Mouse (Mus musculus): ENCODE measurements around the gene Atp6v0b.

- no peak for TF ChIP-seq POLR2A (IDR thresholded peaks at IDR 0.05; ENCODE audit: insufficient read depth, low read depth, low read length)
- no peak for TF ChIP-seq CTCF (IDR thresholded peaks at IDR 0.05)
- TF ChIP-seq EP300 (IDR thresholded peaks at IDR 0.05; ENCODE audit: insufficient read depth, low read depth, low read length), result no peak
Observed at GRCm38 (mm10) chr4:117929391-117929881, 42.3 kb upstream of the Atp6v0b start, which contains the start of gene Artn.
